Mouse (Mus musculus) liver, embryonic 14.5 days (tissue): ENCODE results near the gene Hs3st1. TPM values are rescaled to one million over a fixed set of nuclear protein-coding genes. Genes with fewer than 3 reads are reported as not detected.
A peak's percentile ranks its signal among the peaks of the same experiment; 100 is the strongest.

Experiments
- ATAC-seq: fragments of 200-750 bp; cut with Nextera tagmentation; 2 replicates; pipeline ENCODE4 v1.8.0; 2017; ENCODE audit warnings: moderate number of reproducible peaks, mild to moderate bottlenecking, moderate library complexity; ENCODE audit not compliant: insufficient read depth
- DNase-seq, 3 experiments: peaks; one replicate each; pipeline ENCODE4 v3.0.0-alpha.2; 2012 to 2013; ENCODE audit warnings: low read depth in 3 of 3, low spot score in 3 of 3
- H3K27ac ChIP-seq: fragments of 300-500 bp; sonication (generic); 2 replicates; pipeline ENCODE4 v1.5.1; 2014; ENCODE audit warnings: moderate library complexity, mild to moderate bottlenecking, control low read depth, inconsistent platforms
- H3K27me3 ChIP-seq: fragments of 300-500 bp; sonication (generic); 2 replicates; pipeline ENCODE4 v1.6.1; 2014; ENCODE audit warnings: mild to moderate bottlenecking, low read length, moderate library complexity; ENCODE audit not compliant: control insufficient read depth, insufficient read depth
- H3K36me3 ChIP-seq: fragments of 300-500 bp; sonication (generic); replicated peaks from 2 replicates; pipeline ENCODE4 v1.6.1; 2014; ENCODE audit warnings: low read depth; ENCODE audit not compliant: control insufficient read depth, insufficient read depth
- H3K4me1 ChIP-seq, 2 experiments: fragments of 200-500 bp in 1 of 2; fragments of 300-500 bp in 1 of 2; sonication (generic) in 1 of 2; replicated peaks; 2 replicates each; pipeline ENCODE4 v1.6.1; 2012 to 2014; ENCODE audit warnings: antibody characterized with exemption in 1 of 2, inconsistent platforms in 1 of 2, low read length in 1 of 2; ENCODE audit not compliant: control insufficient read depth in 2 of 2, insufficient read depth in 2 of 2
- H3K4me2 ChIP-seq: fragments of 300-500 bp; sonication (generic); 2 replicates; pipeline ENCODE4 v1.6.1; 2014; ENCODE audit warnings: low read depth, mild to moderate bottlenecking, control low read depth, moderate library complexity
- H3K4me3 ChIP-seq, 2 experiments: fragments of 200-500 bp in 1 of 2; fragments of 300-500 bp in 1 of 2; sonication (generic) in 1 of 2; 2 replicates each; pipeline ENCODE4 v1.5.1; 2012 to 2014; ENCODE audit warnings: low read depth in 2 of 2, low read length in 2 of 2, mild to moderate bottlenecking in 2 of 2, control low read depth in 1 of 2, inconsistent platforms in 1 of 2, moderate library complexity in 1 of 2; ENCODE audit not compliant: insufficient read depth in 1 of 2
- H3K9ac ChIP-seq: fragments of 300-500 bp; sonication (generic); replicated peaks from 2 replicates; pipeline ENCODE4 v1.6.1; 2014; ENCODE audit warnings: mild to moderate bottlenecking, control low read depth, moderate library complexity
- H3K9me3 ChIP-seq: fragments of 300-500 bp; sonication (generic); 2 replicates; pipeline ENCODE4 v1.6.1; 2016; ENCODE audit warnings: low read length, mixed read lengths; ENCODE audit not compliant: control insufficient read depth
- CTCF ChIP-seq: IDR thresholded peaks from 2 replicates; pipeline ENCODE4 v1.5.1; 2016; ENCODE audit warnings: antibody characterized with exemption, low read depth, control low read depth
- EP300 ChIP-seq: IDR thresholded peaks from 2 replicates; pipeline ENCODE4 v1.6.1; 2016; ENCODE audit warnings: antibody characterized with exemption, low read depth
- WGBS: fragments of 180-500 bp; shearing (Covaris S2); extraction: QIAGEN DNeasy Blood & Tissue Kit; methylation state at CpG from one replicate; pipeline ENCODE4 v1.1.7; 2014; ENCODE audit not compliant: insufficient replicate concordance; 5-methylcytosine and 5-hydroxymethylcytosine counted together
- polyA plus RNA-seq, 2 experiments: library from polyadenylated mRNA; depleted of rRNA in 1 of 2; stranded (reverse) in 1 of 2; unstranded in 1 of 2; fragments of >200 nt; fragmentation: Nextera tagmentation in 1 of 2; extraction: Ambion mirVana in 1 of 2; gene quantifications; 2 replicates each; pipeline versions ENCODE4 v1.2.1 to v1.2.3; 2012 to 2014

Gene Hs3st1
- polyA plus RNA-seq, 2 experiments, result 0.12 to 0.15 TPM

GRCm38 (mm10) chr5:39660826-39661225, 94.4 kb downstream of the Hs3st1 start:
- no peak overlapping the region for H3K27ac ChIP-seq
- H3K27me3 ChIP-seq, result no peaks in the 10 kb centered on the region
- TF ChIP-seq CTCF (no peak), EP300 (no peak)
- no peaks in the 10 kb centered on the region for H3K9me3 ChIP-seq
- no peak overlapping the region for H3K9ac ChIP-seq
- no peak overlapping the region for H3K4me3 ChIP-seq
- no peak overlapping the region for H3K4me2 ChIP-seq
- no peaks in the 10 kb centered on the region for H3K36me3 ChIP-seq
- DNase-seq (no peak), ATAC-seq (no peak)
- H3K4me1 ChIP-seq, result no peaks in the 10 kb centered on the region
- 64% methylated on average over 4 of the region's 4 CpGs for WGBS

- Histone ChIP-seq H3K4me1 (no peaks in the 10 kb centered on the region), H3K27me3 (no peaks in the 10 kb centered on the region), H3K4me2 (no peak overlapping the region), H3K4me3 (no peak overlapping the region), H3K9ac (no peak overlapping the region), H3K27ac (no peak overlapping the region), H3K9me3 (no peaks in the 10 kb centered on the region), H3K36me3 (no peaks in the 10 kb centered on the region)
- no peak for TF ChIP-seq CTCF
- WGBS, result 70% methylated on average over 2 of the region's 2 CpGs
- DNase-seq (no peak), ATAC-seq (no peak)
Observed at GRCm38 (mm10) chr5:39659417-39659816, 95.9 kb downstream of the Hs3st1 start.

- H3K4me3 ChIP-seq, result peak overlapping the region; percentile 22 to 38
- no peak for DNase-seq
- no peaks in the 10 kb centered on the region for H3K9me3 ChIP-seq
- WGBS, result under 1% methylated on average over 28 of the region's 28 CpGs
- no peaks in the 10 kb centered on the region for H3K36me3 ChIP-seq
- ATAC-seq, result no peak
- no peak overlapping the region for H3K9ac ChIP-seq
- H3K4me1 ChIP-seq, result no peaks in the 10 kb centered on the region; a peak in 1 of 4 replicates
- peak overlapping the region; percentile 57 for H3K4me2 ChIP-seq
- TF ChIP-seq EP300 (no peak), CTCF (no peak)
- peaks cover 23% of the 10 kb centered on the region for H3K27me3 ChIP-seq
- no peak overlapping the region for H3K27ac ChIP-seq
Observed at GRCm38 (mm10) chr5:39644827-39645380, 110.4 kb downstream of the Hs3st1 start.

- Histone ChIP-seq H3K27me3 (peaks cover 23% of the 10 kb centered on the region), H3K9ac (no peak overlapping the region), H3K4me3 (peak overlapping the region; percentile 25 to 38; a peak in 3 of 4 replicates), H3K36me3 (no peaks in the 10 kb centered on the region), H3K4me1 (no peaks in the 10 kb centered on the region; a peak in 1 of 4 replicates), H3K4me2 (peak overlapping the region; percentile 57), H3K9me3 (no peaks in the 10 kb centered on the region), H3K27ac (no peak overlapping the region)
- TF ChIP-seq CTCF (peak; percentile 54), EP300 (no peak)
- ATAC-seq (peak; percentile 70), DNase-seq (peak; percentile 10 to 17 (median 11))
- WGBS, result under 1% methylated on average over 52 of the region's 56 CpGs
Observed at GRCm38 (mm10) chr5:39643924-39644826, 111.1 kb downstream of the Hs3st1 start.

- Histone ChIP-seq H3K4me3 (no peak overlapping the region; a peak in 1 of 4 replicates), H3K27me3 (peaks cover 23% of the 10 kb centered on the region), H3K9me3 (no peaks in the 10 kb centered on the region), H3K9ac (no peak overlapping the region), H3K36me3 (no peaks in the 10 kb centered on the region), H3K4me1 (no peaks in the 10 kb centered on the region; a peak in 1 of 4 replicates), H3K27ac (no peak overlapping the region), H3K4me2 (peak overlapping the region; percentile 57; the same call in 1 of the 2 replicates)
- TF ChIP-seq CTCF, result no peak
- no peak for TF ChIP-seq EP300
- no peak for ATAC-seq
- DNase-seq, result no peak
- 4% methylated on average over 22 of the region's 22 CpGs for WGBS
Observed at GRCm38 (mm10) chr5:39643260-39643923, 111.9 kb downstream of the Hs3st1 start.
